Mouse (Mus musculus): ENCODE data around the gene Pde1b. TPM values are rescaled to one million over a fixed set of nuclear protein-coding genes. Genes with fewer than 3 reads are reported as not detected.

Gene Pde1b
- polyA plus RNA-seq, 1 experiment, result 62.5 TPM

DNA sequence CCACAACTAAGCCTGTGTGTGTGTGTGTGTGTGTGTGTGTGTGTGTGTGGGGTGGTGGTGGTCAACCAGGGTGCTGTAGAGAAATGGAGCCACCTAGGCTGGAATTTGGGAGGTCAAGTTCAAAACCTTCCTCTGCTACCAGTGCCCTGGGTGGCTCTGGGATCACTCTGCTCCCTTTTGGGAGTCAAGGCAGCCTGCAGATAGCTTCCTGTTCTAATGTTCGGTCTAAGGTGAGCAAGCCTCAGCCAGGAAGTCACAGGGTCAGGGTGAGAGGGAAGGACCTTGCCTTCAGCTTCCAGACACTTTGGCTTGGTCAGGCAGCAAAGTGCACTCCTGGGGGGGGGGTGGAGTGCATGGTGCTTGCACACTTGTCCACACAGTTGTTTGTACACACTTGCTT is 37.8 kb downstream of the Pde1b start:
- Histone ChIP-seq H3K27me3 (ENCODE audit: control insufficient read depth, insufficient read depth, low read length) (no peaks in the 10 kb centered on the region), H3K4me1 (ENCODE audit: control insufficient read depth, insufficient read depth, low read length) (no peaks in the 10 kb centered on the region), H3K27ac (ENCODE audit: insufficient read depth, low read length) (no peak overlapping the region), H3K4me3 (replicated peaks; ENCODE audit: insufficient read depth, low read depth, low read length) (no peak overlapping the region)
- TF ChIP-seq CTCF (IDR thresholded peaks at IDR 0.05; ENCODE audit: borderline replicate concordance, insufficient read depth, low read depth, low read length) (no peak), POLR2A (IDR thresholded peaks at IDR 0.05; ENCODE audit: borderline replicate concordance, insufficient read depth, low read length) (no peak)
- WGBS, result 83% methylated on average over 1 of the region's 1 CpGs
- no peak for DNase-seq

DNA sequence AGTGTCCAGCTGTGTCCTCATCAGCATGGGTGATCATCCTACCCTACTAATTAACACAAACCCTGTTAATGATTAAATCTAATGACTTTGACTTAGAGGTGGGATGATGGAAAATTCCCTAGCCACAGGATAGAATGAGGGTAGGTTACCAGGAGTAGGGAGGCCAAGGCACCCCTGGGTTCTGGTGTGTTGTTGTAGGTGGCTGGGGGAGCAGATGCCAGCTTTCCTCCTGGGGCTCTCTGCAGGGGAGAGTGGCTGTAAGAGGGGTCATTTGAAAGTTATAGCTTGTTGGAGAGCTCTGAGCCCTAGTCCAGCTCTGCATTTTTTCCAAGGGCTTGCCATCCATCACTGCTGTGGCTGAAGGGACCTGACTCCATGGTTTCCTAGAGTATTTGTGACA is 39.7 kb downstream of the Pde1b start:
- no peak overlapping the region for H3K27ac ChIP-seq (ENCODE audit: insufficient read depth, low read length)
- TF ChIP-seq CTCF (IDR thresholded peaks at IDR 0.05; ENCODE audit: borderline replicate concordance, insufficient read depth, low read depth, low read length), result no peak
- TF ChIP-seq POLR2A (IDR thresholded peaks at IDR 0.05; ENCODE audit: borderline replicate concordance, insufficient read depth, low read length), result no peak
- no peaks in the 10 kb centered on the region for H3K27me3 ChIP-seq (ENCODE audit: control insufficient read depth, insufficient read depth, low read length)
- H3K4me1 ChIP-seq (ENCODE audit: control insufficient read depth, insufficient read depth, low read length), result no peaks in the 10 kb centered on the region
- no peak for DNase-seq
- H3K4me3 ChIP-seq (replicated peaks; ENCODE audit: insufficient read depth, low read depth, low read length), result no peak overlapping the region

DNA sequence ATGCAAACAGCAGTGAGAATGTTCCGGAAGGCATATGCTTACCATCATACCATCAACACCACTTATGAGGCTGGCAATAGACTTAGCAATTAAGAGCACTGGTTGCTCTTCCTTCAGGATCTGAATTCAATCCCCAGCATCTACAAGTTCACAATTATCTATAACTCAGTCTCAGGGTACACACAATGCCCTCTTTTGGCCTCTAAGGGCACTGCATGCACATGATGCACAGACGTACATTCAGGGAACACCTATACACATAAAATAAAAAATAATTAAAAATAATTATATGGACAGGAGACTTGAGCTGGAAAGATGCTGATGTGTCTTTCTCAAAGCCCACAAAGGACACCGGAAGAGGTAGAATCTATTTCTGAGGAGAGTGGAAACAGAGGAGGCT is 45.1 kb downstream of the Pde1b start:
- Histone ChIP-seq H3K4me1 (ENCODE audit: control insufficient read depth, insufficient read depth, low read length) (no peaks in the 10 kb centered on the region), H3K27me3 (ENCODE audit: control insufficient read depth, insufficient read depth, low read length) (no peaks in the 10 kb centered on the region), H3K27ac (ENCODE audit: insufficient read depth, low read length) (no peak overlapping the region), H3K4me3 (replicated peaks; ENCODE audit: insufficient read depth, low read depth, low read length) (no peak overlapping the region)
- DNase-seq, result no peak
- TF ChIP-seq POLR2A (IDR thresholded peaks at IDR 0.05; ENCODE audit: borderline replicate concordance, insufficient read depth, low read length), result no peak
- no peak for TF ChIP-seq CTCF (IDR thresholded peaks at IDR 0.05; ENCODE audit: borderline replicate concordance, insufficient read depth, low read depth, low read length)
- 83% methylated on average over 3 of the region's 3 CpGs for WGBS

DNA sequence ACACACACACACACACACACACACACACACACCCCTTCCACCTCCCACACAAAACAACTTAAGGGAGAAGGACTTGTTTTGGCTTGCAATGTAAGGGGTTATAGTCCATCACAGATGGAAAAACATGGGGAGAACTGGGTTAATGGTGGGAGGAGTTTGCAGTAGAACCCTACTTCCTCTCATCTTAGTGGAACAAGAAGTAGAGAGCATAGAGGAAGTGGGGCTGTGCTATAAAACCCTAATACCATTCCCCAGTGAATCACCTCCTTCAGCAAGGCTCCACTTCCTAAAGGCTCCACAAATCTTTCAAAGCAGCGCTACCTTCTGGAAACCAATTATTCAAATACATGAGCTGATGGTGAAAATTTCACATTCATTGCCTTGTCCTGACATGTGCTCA is 46.6 kb downstream of the Pde1b start:
- Histone ChIP-seq H3K27me3 (ENCODE audit: control insufficient read depth, insufficient read depth, low read length) (no peaks in the 10 kb centered on the region), H3K4me3 (replicated peaks; ENCODE audit: insufficient read depth, low read depth, low read length) (no peak overlapping the region), H3K4me1 (ENCODE audit: control insufficient read depth, insufficient read depth, low read length) (no peaks in the 10 kb centered on the region), H3K27ac (ENCODE audit: insufficient read depth, low read length) (no peak overlapping the region)
- TF ChIP-seq POLR2A (IDR thresholded peaks at IDR 0.05; ENCODE audit: borderline replicate concordance, insufficient read depth, low read length) (no peak), CTCF (IDR thresholded peaks at IDR 0.05; ENCODE audit: borderline replicate concordance, insufficient read depth, low read depth, low read length) (no peak)
- 91% methylated on average over 1 of the region's 1 CpGs for WGBS
- no peak for DNase-seq

DNA sequence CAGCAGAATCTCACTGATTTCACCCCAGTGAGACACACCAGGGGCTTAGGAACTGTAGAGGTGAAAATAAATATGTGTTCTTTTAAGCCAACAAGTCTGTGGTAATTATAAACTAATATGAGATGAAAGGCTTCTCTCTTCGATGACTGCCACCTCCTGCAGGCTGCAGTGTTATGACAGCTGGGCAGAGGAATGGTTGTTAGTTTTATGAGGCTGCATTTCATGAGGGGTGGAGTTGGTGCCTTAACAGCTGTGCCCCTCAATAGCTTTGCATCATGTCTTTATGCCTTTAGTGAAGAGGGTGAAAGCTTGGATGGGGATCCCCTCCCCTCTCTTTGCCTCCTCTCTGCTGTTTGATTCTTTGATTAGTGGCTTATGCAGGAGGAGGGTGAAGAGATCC is 48.2 kb downstream of the Pde1b start:
- H3K4me3 ChIP-seq (replicated peaks; ENCODE audit: insufficient read depth, low read depth, low read length), result no peak overlapping the region
- 8% methylated on average over 1 of the region's 1 CpGs for WGBS
- no peaks in the 10 kb centered on the region for H3K4me1 ChIP-seq (ENCODE audit: control insufficient read depth, insufficient read depth, low read length)
- no peak overlapping the region for H3K27ac ChIP-seq (ENCODE audit: insufficient read depth, low read length)
- no peak for TF ChIP-seq POLR2A (IDR thresholded peaks at IDR 0.05; ENCODE audit: borderline replicate concordance, insufficient read depth, low read length)
- no peak for TF ChIP-seq CTCF (IDR thresholded peaks at IDR 0.05; ENCODE audit: borderline replicate concordance, insufficient read depth, low read depth, low read length)
- H3K27me3 ChIP-seq (ENCODE audit: control insufficient read depth, insufficient read depth, low read length), result no peaks in the 10 kb centered on the region
- DNase-seq, result no peak

DNA sequence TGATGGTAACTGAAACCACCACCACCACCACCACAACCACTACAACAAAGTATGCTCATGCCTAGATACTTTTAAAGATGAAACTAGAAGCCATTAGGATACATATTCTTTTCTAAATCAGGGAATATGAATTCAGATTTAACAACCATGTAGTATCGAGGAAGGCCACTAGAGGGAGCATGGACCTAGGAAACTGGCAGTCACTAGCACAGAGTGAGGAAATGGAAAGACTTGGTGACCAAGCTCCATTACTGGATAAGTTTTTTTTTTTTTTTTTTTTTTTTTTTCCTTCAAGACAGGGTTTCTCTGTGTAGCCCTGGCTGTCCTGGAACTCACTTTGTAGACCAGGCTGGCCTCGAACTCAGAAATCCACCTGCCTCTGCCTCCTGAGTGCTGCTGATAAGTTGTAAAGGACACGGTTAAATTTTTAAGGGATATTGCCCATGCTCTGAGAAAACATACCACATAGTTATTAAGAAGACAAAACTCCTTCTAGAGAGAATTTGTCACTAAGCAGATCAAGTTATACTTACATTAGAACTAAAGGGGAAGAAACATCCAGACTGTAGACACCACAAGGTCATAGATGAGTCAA is 49.4 kb downstream of the Pde1b start:
- WGBS, result 47% methylated on average over 3 of the region's 3 CpGs
- no peak for TF ChIP-seq POLR2A (IDR thresholded peaks at IDR 0.05; ENCODE audit: borderline replicate concordance, insufficient read depth, low read length)
- TF ChIP-seq CTCF (IDR thresholded peaks at IDR 0.05; ENCODE audit: borderline replicate concordance, insufficient read depth, low read depth, low read length), result peak; percentile 74
- Histone ChIP-seq H3K4me1 (ENCODE audit: control insufficient read depth, insufficient read depth, low read length) (no peaks in the 10 kb centered on the region), H3K4me3 (replicated peaks; ENCODE audit: insufficient read depth, low read depth, low read length) (no peak overlapping the region), H3K27me3 (ENCODE audit: control insufficient read depth, insufficient read depth, low read length) (no peaks in the 10 kb centered on the region), H3K27ac (ENCODE audit: insufficient read depth, low read length) (no peak overlapping the region)
- no peak for DNase-seq

DNA sequence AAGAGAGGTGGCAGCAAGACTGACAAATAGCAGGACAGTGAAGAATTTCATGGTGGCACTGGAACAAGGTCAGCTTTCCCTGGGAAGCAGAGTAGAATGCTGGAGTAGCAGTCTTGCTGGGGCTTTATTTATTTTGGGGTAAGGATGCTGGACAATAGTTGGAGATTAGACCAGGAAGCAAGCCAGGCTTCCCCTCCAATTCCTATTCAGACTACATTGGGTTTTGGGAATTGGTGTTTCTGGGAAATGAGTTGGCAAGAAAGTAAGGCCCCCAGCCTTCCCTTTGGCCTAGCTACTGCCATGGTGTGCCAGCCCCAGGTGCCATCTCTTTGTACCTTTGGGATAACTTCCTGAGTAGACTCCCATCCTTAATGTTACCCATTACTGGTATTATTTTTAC is 62.1 kb downstream of the Pde1b start, which contains the start of gene Glycam1:
Gene Glycam1, minus strand, starts transcription at position 101 of the 400 bp plus-strand sequence.
- no peak for DNase-seq
- H3K4me1 ChIP-seq (ENCODE audit: control insufficient read depth, insufficient read depth, low read length), result no peaks in the 10 kb centered on the region
- no peaks in the 10 kb centered on the region; the same call in 1 of the 2 replicates for H3K27me3 ChIP-seq (ENCODE audit: control insufficient read depth, insufficient read depth, low read length)
- no peak within 1 kb of the TSS for H3K4me3 ChIP-seq (replicated peaks; ENCODE audit: insufficient read depth, low read depth, low read length)
- TF ChIP-seq CTCF (IDR thresholded peaks at IDR 0.05; ENCODE audit: borderline replicate concordance, insufficient read depth, low read depth, low read length) (no peak), POLR2A (IDR thresholded peaks at IDR 0.05; ENCODE audit: borderline replicate concordance, insufficient read depth, low read length) (no peak)
- H3K27ac ChIP-seq (ENCODE audit: insufficient read depth, low read length), result no peak within 1 kb of the TSS

Other genes with a start within 250 kb of the Pde1b start
- gene Nfe2, start 244.6 kb upstream of the Pde1b start, polyA plus RNA-seq (2012; rRNA removed), result 0.28 and 0.57 TPM in 2 replicates
- 110 and 117 TPM in 2 replicates for gene Copz1, start 230.3 kb upstream of the Pde1b start, polyA plus RNA-seq (2012; rRNA removed)
- 0.43 and 0.62 TPM in 2 replicates for gene Gpr84, start 192.4 kb upstream of the Pde1b start, polyA plus RNA-seq (2012; rRNA removed)
- 91.4 and 96.6 TPM in 2 replicates for gene Zfp385a, start 162.9 kb upstream of the Pde1b start, polyA plus RNA-seq (2012; rRNA removed)
- 1.6 TPM in 2 replicates for gene Itga5, start 136.3 kb upstream of the Pde1b start, polyA plus RNA-seq (2012; rRNA removed)
- gene Gtsf1, start 72.6 kb upstream of the Pde1b start, polyA plus RNA-seq (2012; rRNA removed), result 0.16 TPM in 1 of 2 replicates, not detected in the other
- 0.38 and 1.4 TPM in 2 replicates for gene Gtsf2, start 54.6 kb upstream of the Pde1b start, polyA plus RNA-seq (2012; rRNA removed)
- 2.0 and 2.2 TPM in 2 replicates for gene Nckap1l, start 49.2 kb upstream of the Pde1b start, polyA plus RNA-seq (2012; rRNA removed)
- gene Ppp1r1a, start 35.0 kb downstream of the Pde1b start, polyA plus RNA-seq (2012; rRNA removed), result 28.3 and 30.0 TPM in 2 replicates
- 0.40 TPM in 1 of 2 replicates, not detected in the other for gene Glycam1, start 62.0 kb downstream of the Pde1b start, polyA plus RNA-seq (2012; rRNA removed)